Mouse (Mus musculus) intestine, embryonic 15.5 days (tissue): ENCODE data around the gene Ilf2. TPM values are rescaled to one million over a fixed set of nuclear protein-coding genes. Genes with fewer than 3 reads are reported as not detected.

Experiments
- ATAC-seq: fragments of 200-750 bp; cut with Nextera tagmentation; 2 replicates; pipeline ENCODE4 v1.8.0; 2017; ENCODE audit warnings: moderate TSS enrichment, moderate library complexity
- H3K27ac ChIP-seq: fragments of 300-500 bp; sonication (generic); 2 replicates; pipeline ENCODE4 v1.5.1; 2015; ENCODE audit warnings: mild to moderate bottlenecking, inconsistent platforms
- H3K27me3 ChIP-seq: fragments of 300-500 bp; sonication (generic); replicated peaks from 2 replicates; pipeline ENCODE4 v1.6.1; 2015; ENCODE audit warnings: inconsistent platforms
- H3K36me3 ChIP-seq: fragments of 300-500 bp; sonication (generic); 2 replicates; pipeline ENCODE4 v1.6.1; 2015; ENCODE audit warnings: inconsistent platforms
- H3K4me1 ChIP-seq: fragments of 300-500 bp; sonication (generic); replicated peaks from 2 replicates; pipeline ENCODE4 v1.6.1; 2015; ENCODE audit warnings: inconsistent platforms
- H3K4me2 ChIP-seq: fragments of 300-500 bp; sonication (generic); replicated peaks from 2 replicates; pipeline ENCODE4 v1.6.1; 2015; ENCODE audit warnings: mild to moderate bottlenecking, inconsistent platforms
- H3K4me3 ChIP-seq: fragments of 300-500 bp; sonication (generic); replicated peaks from 2 replicates; pipeline ENCODE4 v1.5.1; 2015; ENCODE audit warnings: inconsistent platforms
- H3K9ac ChIP-seq: fragments of 300-500 bp; sonication (generic); 2 replicates; pipeline ENCODE4 v1.6.1; 2015; ENCODE audit warnings: inconsistent platforms
- H3K9me3 ChIP-seq: fragments of 300-500 bp; sonication (generic); 2 replicates; pipeline ENCODE4 v1.6.1; 2016; ENCODE audit warnings: inconsistent platforms
- WGBS: fragments of 180-500 bp; shearing (Covaris S2); methylation state at CpG from one replicate; pipeline ENCODE4 v1.1.7; 2015; 5-methylcytosine and 5-hydroxymethylcytosine counted together
- polyA plus RNA-seq: library from polyadenylated mRNA; unstranded; fragments of >200 nt; fragmentation: Nextera tagmentation; extraction: Ambion mirVana; gene quantifications from 2 replicates; pipeline ENCODE4 v1.2.1, GENCODE M21; 2015

Ilf2 gene
- polyA plus RNA-seq, 1 experiment from 2014 or later, result 157 TPM

DNA sequence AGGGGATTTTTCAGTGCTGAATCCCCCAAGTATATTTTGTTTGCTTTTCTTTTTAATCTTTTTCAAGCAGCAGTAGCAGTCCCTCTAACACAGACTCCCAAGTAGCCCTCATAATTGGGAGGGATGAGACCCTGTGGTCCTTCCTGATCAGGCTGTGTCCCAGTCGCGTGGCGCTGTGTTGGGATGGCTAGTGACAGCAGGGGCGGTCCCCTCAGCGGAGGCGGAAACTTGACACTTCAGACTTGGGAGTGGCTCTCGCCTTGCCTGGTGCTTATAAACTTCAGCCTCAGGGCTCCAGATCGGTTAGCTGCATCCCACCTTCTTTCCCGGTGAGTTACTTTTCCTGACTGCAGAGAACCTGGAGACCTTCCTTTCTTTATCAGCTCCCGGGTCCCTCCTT is 38.8 kb downstream of the Ilf2 start:
- Histone ChIP-seq H3K9ac (peak overlapping the region; percentile 51), H3K4me1 (peaks cover 19% of the 10 kb centered on the region), H3K4me3 (peak overlapping the region; percentile 43), H3K36me3 (no peaks in the 10 kb centered on the region), H3K9me3 (no peaks in the 10 kb centered on the region), H3K27me3 (no peaks in the 10 kb centered on the region), H3K4me2 (peak overlapping the region; percentile 87), H3K27ac (peak overlapping the region; percentile 67)
- 0% methylated on average over 10 of the region's 10 CpGs for WGBS
- peak; percentile 88 for ATAC-seq

DNA sequence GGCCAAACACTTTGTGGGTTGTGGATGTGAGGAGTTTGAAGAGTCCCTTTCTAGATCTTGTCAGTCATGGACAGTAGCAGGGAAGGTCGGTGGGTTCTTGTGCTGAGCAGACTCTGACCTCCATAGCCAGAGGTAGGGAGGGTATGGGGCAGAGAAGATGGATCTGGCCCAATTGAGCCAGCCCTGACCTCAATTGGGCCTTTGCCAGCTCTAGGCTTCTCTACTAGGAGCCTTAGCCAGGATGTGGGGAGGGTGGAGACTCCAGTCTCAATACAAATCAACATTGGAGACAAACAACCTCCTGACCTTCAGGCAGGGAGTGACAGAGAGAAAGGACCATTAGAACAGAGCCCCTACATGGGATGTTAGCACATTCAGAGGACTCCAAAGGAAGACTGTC is 39.3 kb downstream of the Ilf2 start:
- peak overlapping the region; percentile 87 for H3K4me2 ChIP-seq
- no peaks in the 10 kb centered on the region for H3K9me3 ChIP-seq
- no peak overlapping the region; the same call in 1 of the 2 replicates for H3K27ac ChIP-seq
- 29% methylated on average over 1 of the region's 1 CpGs for WGBS
- H3K4me3 ChIP-seq, result peak overlapping the region; percentile 43
- peak overlapping the region; percentile 51; the same call in 1 of the 2 replicates for H3K9ac ChIP-seq
- no peaks in the 10 kb centered on the region for H3K27me3 ChIP-seq
- no peaks in the 10 kb centered on the region for H3K36me3 ChIP-seq
- peak; percentile 18 for ATAC-seq
- H3K4me1 ChIP-seq, result peaks cover 19% of the 10 kb centered on the region

DNA sequence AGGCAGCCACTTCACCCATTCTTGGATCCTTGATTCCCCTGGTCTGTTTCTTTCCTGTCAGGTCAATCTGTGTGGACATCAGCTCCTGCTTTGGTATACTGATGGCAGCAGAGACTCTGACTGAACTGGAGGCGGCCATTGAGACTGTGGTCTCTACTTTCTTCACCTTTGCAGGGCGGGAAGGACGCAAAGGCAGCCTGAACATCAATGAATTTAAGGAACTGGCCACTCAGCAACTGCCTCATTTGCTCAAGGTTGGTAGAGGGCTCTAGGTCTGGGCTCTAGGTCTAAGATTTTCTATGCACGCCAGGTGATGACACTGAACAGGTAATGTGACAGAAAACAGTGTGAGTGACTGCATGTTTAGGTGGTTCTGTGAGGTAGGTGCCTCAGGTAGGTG is 39.9 kb downstream of the Ilf2 start:
- H3K4me3 ChIP-seq, result no peak overlapping the region
- peak overlapping the region; percentile 87; the same call in 1 of the 2 replicates for H3K4me2 ChIP-seq
- peaks cover 19% of the 10 kb centered on the region for H3K4me1 ChIP-seq
- H3K9me3 ChIP-seq, result no peaks in the 10 kb centered on the region
- 90% methylated on average over 4 of the region's 4 CpGs for WGBS
- H3K9ac ChIP-seq, result no peak overlapping the region
- H3K36me3 ChIP-seq, result no peaks in the 10 kb centered on the region
- no peak overlapping the region for H3K27ac ChIP-seq
- ATAC-seq, result no peak
- H3K27me3 ChIP-seq, result no peaks in the 10 kb centered on the region

DNA sequence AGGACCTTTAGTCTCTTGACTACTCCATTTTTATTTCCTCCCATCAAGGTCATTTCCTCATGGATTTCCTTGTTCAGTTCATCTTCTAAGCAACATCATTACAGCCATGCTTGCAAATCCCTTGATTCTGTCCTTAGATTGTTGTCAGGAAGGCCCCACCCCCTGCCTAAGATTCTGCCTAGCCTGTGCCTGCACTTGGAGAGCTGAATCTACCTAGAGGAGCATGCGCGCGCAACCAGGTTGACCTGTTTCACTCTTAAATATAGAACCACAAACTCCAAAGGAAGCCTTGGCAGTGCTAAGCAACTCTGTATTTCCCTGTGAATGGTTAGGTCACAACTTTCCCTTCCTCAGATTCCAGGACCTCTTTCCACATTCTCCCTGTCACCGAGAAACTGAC is 41.8 kb downstream of the Ilf2 start:
- no peak for ATAC-seq
- Histone ChIP-seq H3K4me1 (peaks cover 19% of the 10 kb centered on the region), H3K9ac (no peak overlapping the region), H3K27me3 (no peaks in the 10 kb centered on the region), H3K4me2 (no peak overlapping the region), H3K36me3 (no peaks in the 10 kb centered on the region), H3K27ac (no peak overlapping the region), H3K9me3 (no peaks in the 10 kb centered on the region), H3K4me3 (no peak overlapping the region)
- WGBS, result 75% methylated on average over 4 of the region's 4 CpGs

DNA sequence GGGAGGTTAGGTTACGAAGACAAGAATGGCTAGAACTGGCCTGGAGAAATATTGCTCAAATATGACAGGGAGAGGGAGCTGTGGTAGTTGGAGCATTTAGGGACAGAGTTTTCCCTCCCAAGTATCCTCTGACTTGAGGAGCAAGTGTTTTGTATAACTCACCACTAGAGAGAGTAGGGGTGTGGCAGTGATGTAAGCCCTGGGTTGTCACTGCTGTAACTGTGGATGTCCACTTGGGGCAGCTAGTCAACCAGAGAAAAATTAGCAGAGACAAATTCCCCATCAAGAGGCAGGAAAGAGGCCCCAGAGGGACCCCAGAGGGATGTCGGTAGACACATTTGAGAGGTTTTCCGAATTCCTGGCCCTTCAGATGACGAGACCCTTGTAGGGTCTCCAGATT is 49.5 kb downstream of the Ilf2 start:
- Histone ChIP-seq H3K4me1 (peaks cover 7% of the 10 kb centered on the region; the same call in 1 of the 2 replicates), H3K4me2 (no peak overlapping the region), H3K9ac (no peak overlapping the region), H3K9me3 (no peaks in the 10 kb centered on the region), H3K4me3 (no peak overlapping the region), H3K27me3 (no peaks in the 10 kb centered on the region), H3K27ac (0 out of 2 replicates have a peak overlapping the region, but pooled peaks have one; percentile 17), H3K36me3 (no peaks in the 10 kb centered on the region)
- ATAC-seq, result 0 out of 2 replicates have a peak, but pooled peaks have one; percentile 27
- WGBS, result 61% methylated on average over 4 of the region's 4 CpGs

DNA sequence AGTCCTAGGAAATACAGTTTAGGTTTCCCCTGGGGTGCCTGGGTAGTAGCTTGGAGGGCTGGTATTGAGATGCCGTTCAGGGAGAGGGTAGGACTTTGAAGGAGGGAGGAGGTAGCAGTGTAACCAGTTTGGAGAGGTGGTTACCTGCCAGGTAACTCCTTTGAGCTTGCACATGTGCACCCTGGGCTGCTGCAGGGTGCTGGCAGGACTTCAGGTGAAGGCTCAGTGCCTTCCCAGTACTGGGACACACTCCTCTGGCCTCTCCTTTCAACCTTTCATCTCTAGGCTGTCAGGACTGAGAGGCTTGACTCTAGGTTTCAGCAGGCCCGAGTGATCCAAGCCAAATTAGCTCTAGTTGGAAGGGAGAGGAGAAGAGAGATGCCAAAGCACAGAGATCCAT is 50.1 kb downstream of the Ilf2 start:
- Histone ChIP-seq H3K9ac (no peak overlapping the region), H3K27ac (0 out of 2 replicates have a peak overlapping the region, but pooled peaks have one; percentile 17), H3K36me3 (no peaks in the 10 kb centered on the region), H3K4me2 (no peak overlapping the region), H3K9me3 (no peaks in the 10 kb centered on the region), H3K27me3 (no peaks in the 10 kb centered on the region), H3K4me3 (no peak overlapping the region), H3K4me1 (peaks cover 7% of the 10 kb centered on the region; the same call in 1 of the 2 replicates)
- 62% methylated on average over 2 of the region's 2 CpGs for WGBS
- ATAC-seq, result peak; percentile 36

DNA sequence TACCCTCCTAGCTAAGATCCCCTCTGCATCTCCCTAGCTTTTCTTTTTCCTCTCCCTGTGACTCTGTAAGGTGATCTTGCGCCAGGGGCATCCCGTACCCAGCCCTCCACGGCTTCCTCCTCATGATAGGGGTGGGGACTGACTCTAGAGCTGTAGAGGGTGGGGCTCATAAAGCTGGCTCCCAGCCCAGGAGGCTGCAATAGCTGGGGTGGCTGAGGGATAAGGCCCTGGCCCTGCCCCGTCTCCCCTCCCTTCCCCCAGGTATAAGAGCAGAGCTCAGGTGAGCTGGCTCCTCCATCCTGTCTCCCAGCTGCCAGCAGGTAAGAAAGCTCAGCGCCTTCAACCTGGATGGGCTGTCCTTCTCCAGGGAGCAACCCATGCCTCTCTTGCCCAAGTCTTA is 50.7 kb downstream of the Ilf2 start, which contains the start of gene S100a14:
Gene S100a14, plus strand, starts transcription at position 277 of the 400 bp plus-strand sequence.
- Histone ChIP-seq H3K27ac (0 out of 2 replicates have a peak within 1 kb of the TSS, but pooled peaks have one; percentile 17), H3K9ac (no peak within 1 kb of the TSS), H3K36me3 (no peaks in the 10 kb centered on the region), H3K4me1 (peaks cover 7% of the 10 kb centered on the region; the same call in 1 of the 2 replicates), H3K9me3 (no peaks in the 10 kb centered on the region), H3K27me3 (no peaks in the 10 kb centered on the region), H3K4me3 (no peak within 1 kb of the TSS), H3K4me2 (peak within 1 kb of the TSS; percentile 27; the same call in 1 of the 2 replicates)
- WGBS, result 48% methylated on average over 5 of the region's 5 CpGs
- ATAC-seq, result peak; percentile 98

DNA sequence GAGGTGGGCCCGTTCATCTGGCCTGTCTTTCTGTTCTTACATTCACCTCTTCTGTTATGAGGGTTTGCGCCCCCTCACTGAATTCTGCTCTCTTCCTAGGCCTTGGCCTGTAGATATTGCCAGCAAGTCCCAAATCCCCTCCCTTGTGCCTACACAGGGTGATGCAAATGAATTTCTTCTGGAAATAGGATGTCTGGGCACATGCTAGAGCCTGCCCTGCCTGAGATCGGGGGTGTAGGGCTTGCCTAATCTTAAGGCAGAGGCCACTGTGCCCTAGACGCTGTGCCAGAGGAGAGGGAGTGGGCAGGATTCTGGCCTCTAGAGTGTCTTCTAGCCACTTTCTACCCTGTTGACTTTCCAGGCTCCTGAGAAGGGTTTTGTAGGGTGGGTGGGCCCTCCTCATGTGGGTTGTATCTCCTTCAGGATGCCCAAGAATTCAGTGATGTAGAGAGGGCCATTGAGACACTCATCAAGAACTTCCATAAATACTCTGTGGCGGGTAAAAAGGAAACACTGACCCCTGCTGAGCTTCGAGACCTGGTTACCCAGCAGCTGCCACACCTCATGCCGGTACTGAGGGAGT is 51.5 kb downstream of the Ilf2 start:
- H3K4me2 ChIP-seq, result no peak overlapping the region
- H3K4me3 ChIP-seq, result no peak overlapping the region
- H3K9ac ChIP-seq, result no peak overlapping the region
- ATAC-seq, result no peak
- no peaks in the 10 kb centered on the region for H3K9me3 ChIP-seq
- no peaks in the 10 kb centered on the region for H3K36me3 ChIP-seq
- peaks cover 7% of the 10 kb centered on the region; the same call in 1 of the 2 replicates for H3K4me1 ChIP-seq
- no peak overlapping the region for H3K27ac ChIP-seq
- no peaks in the 10 kb centered on the region for H3K27me3 ChIP-seq
- 84% methylated on average over 7 of the region's 7 CpGs for WGBS

DNA sequence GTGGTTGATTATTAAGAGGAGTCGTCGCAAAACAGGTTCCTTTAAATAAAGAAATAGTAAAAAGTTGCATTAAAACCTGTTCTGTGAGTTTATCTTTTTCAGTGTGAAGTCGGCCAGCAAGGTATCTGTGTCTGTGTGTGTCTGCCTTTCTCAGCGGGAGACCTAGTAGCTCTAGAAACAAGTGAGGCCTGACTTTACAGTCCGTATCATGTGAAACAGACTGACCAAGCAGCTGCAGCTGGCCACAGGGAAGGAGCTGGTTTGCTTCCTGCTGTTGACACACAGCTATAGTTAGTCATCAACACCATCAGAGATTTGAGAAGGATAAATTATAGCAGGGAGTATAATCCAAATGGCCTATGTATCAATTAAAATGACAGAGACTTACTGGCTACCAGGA is 55.8 kb downstream of the Ilf2 start:
- H3K4me2 ChIP-seq, result no peak overlapping the region
- H3K9ac ChIP-seq, result 0 out of 2 replicates have a peak overlapping the region, but pooled peaks have one; percentile 3
- ATAC-seq, result no peak
- no peaks in the 10 kb centered on the region for H3K36me3 ChIP-seq
- 54% methylated on average over 5 of the region's 5 CpGs for WGBS
- peaks cover under 1% of the 10 kb centered on the region; the same call in 1 of the 2 replicates for H3K4me1 ChIP-seq
- no peaks in the 10 kb centered on the region for H3K9me3 ChIP-seq
- H3K27me3 ChIP-seq, result no peaks in the 10 kb centered on the region
- H3K27ac ChIP-seq, result no peak overlapping the region
- H3K4me3 ChIP-seq, result no peak overlapping the region

DNA sequence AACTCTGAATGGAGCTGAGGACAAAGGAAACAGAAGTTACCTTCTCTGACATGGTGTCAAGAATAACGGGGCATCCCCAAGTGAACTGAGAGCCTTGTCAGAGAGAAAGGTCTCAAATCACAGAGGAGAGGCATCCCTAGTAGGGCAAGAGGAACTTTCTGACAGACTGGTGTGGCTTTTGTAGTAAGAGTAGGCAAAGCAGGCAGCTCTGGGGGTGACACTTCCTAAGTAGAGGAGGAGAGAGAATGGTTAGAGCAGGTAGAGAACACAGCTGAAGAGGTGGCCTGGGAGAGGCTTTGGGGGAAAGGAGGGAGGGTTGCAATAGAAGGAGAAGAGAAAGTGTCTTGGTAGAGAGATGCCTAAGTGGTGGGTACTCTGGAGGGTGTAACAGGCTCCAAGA is 59.5 kb downstream of the Ilf2 start:
- Histone ChIP-seq H3K9me3 (no peaks in the 10 kb centered on the region), H3K9ac (no peak overlapping the region), H3K36me3 (no peaks in the 10 kb centered on the region), H3K27me3 (no peaks in the 10 kb centered on the region), H3K4me1 (peaks cover 11% of the 10 kb centered on the region), H3K27ac (no peak overlapping the region), H3K4me3 (no peak overlapping the region), H3K4me2 (no peak overlapping the region)
- WGBS, result 82% methylated on average over 1 of the region's 1 CpGs
- ATAC-seq, result no peak

DNA sequence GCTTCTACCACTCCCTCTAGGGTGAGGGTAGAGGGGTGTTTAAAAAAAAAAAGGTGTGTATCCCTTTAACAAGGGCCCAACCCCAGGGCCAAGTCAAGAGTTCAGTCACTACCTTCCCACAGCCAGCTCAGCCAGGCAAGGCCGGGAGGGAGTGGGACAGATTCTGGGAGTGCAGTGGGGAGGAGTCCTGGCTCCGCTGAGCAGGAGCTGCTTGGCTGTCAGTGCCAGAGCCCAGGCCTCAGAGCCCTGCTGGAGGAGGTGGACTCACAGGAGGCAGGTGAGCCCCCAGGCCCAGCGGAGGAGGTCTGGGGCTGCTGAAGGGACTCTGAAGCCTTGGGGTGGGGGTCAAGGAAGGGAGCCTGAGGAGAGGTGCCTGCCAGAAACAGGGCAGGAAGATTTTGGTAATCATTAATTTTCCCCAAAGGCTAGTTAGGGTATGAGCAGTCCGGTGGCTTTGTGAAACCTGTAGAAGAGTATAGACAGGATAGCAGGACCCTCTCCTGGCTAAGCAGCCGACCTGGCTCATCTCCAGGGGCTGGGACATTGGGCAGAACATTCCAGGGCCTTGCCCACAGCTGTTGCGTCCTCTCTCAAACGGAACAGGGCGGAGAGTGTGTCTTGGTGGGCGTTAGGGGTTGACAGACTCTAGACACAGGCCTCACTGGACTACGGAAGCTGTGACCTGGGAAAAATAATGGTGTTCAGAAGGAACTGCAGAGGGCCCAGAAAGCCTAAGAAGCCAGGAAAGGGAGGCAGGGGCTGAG is 61.4 kb downstream of the Ilf2 start, which contains the start of gene S100a16:
Gene S100a16, plus strand, starts transcription at position 114 of the 764 bp plus-strand sequence.
- peak within 1 kb of the TSS; percentile 37 for H3K9ac ChIP-seq
- H3K4me1 ChIP-seq, result peaks cover 11% of the 10 kb centered on the region
- WGBS, result 32% methylated on average over 10 of the region's 10 CpGs
- H3K4me2 ChIP-seq, result peak within 1 kb of the TSS; percentile 56
- H3K27me3 ChIP-seq, result no peaks in the 10 kb centered on the region
- peak within 1 kb of the TSS; percentile 34 for H3K4me3 ChIP-seq
- ATAC-seq, result peak; percentile 93
- H3K9me3 ChIP-seq, result no peaks in the 10 kb centered on the region
- H3K27ac ChIP-seq, result peak within 1 kb of the TSS; percentile 52
- H3K36me3 ChIP-seq, result no peaks in the 10 kb centered on the region

DNA sequence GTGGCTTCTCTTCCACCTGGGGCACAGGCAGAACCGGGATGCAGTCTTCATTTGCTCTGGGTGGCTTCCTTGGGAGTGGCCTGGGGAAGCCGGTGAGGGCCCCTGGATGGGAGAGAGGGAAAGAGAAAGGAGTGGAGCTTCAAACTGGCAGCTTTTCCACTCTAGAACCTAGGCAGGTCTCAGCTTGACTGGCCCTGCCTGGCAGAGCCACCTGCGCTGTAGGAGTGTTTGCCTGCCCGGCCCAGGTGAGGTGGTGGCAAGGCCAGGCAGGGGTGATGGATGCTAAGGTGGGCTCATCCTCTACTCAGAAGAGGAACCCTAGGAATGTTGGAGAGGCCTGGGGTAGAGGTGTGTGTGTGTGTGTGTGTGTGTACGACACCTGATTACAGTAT is 62.0 kb downstream of the Ilf2 start:
- Histone ChIP-seq H3K27me3 (no peaks in the 10 kb centered on the region), H3K36me3 (no peaks in the 10 kb centered on the region), H3K27ac (no peak overlapping the region), H3K4me2 (peak overlapping the region; percentile 56), H3K4me1 (peaks cover 11% of the 10 kb centered on the region), H3K4me3 (peak overlapping the region; percentile 34), H3K9me3 (no peaks in the 10 kb centered on the region), H3K9ac (peak overlapping the region; percentile 37)
- WGBS, result 61% methylated on average over 5 of the region's 5 CpGs
- peak; percentile 14 for ATAC-seq
